Mouse (Mus musculus): ENCODE data around the gene Dlk2. TPM values are rescaled to one million over a fixed set of nuclear protein-coding genes. Genes with fewer than 3 reads are reported as not detected.

The Dlk2 gene
- polyA plus RNA-seq, 1 experiment, result 0.50 TPM

DNA sequence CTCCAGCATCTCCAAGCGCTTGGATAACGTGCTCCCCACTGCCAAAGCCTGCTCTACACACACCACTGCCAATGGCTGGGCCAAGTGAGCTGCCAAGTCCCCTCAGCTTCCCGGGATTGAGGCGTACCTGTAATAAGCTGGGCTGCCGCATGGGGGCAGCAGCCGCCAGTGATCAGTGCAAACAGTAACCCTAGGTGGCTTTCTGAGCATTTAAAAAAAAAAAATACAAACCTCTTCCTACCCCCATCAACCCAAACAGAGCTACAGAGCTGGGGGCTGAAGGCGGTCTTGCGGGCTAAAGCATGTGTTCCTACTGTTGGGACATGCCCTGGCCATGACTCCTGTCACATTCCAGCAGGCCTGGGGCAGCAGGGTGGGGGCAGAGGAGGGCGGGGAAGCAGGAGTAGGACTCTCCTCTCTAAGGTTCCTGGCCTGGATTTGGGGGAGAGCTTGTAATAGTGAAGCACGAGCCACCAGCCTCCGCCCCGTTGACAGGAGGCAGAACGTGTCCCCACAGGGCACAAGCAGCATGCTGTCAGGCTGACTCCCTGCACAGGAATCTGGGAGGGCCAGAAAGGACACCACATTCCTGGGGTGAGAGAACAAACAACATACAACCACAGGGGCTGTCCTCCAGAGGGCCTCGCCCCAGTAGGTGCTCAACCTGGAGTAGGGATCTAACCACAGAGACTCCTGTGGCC lies 31.2 kb upstream of the Dlk2 start:
- DNase-seq (ENCODE audit: low read depth in 1 of 2, low spot score in 2 of 2), result peak in 1 of 2 experiments; percentile 57
- H3K36me3 ChIP-seq (ENCODE audit: control insufficient read depth, insufficient read depth, low read length), result peaks cover 23% of the 10 kb centered on the region
- H3K4me3 ChIP-seq (ENCODE audit: extremely low read depth, insufficient read depth, insufficient read length), result no peak overlapping the region
- TF ChIP-seq POLR2A (IDR thresholded peaks at IDR 0.05; ENCODE audit: low read depth, low read length) (no peak), CTCF (IDR thresholded peaks at IDR 0.05; ENCODE audit: extremely low read depth, insufficient read depth, insufficient read length, insufficient replicate concordance) (peak; percentile 84; the same call in 1 of the 2 replicates)
- no peak overlapping the region for H3K27ac ChIP-seq (ENCODE audit: insufficient read depth, low read length)
- H3K4me1 ChIP-seq (ENCODE audit: control insufficient read depth, insufficient read depth, insufficient read length), result no peaks in the 10 kb centered on the region
- 46% methylated on average over 14 of the region's 14 CpGs for WGBS
- no peaks in the 10 kb centered on the region for H3K27me3 ChIP-seq (ENCODE audit: control insufficient read depth, insufficient read depth, low read length)

DNA sequence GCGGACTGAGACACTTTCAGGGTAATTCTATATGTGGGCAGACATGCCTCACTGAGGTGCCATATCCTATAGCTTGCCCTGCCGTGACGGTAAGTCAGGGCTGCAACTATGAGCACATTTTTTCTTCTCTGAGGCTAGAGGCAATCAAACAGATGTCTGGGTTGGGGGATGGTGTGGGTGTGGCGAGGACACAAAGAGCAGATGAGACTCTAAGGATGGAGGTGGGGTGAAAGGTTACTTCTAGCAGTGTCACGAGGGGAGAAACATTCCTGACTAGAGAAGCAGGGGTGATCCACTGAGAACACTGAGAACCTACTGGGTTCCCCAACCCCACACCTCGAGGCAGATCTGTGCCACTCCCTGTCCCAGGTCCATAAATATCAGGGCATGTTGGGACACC lies 30.2 kb upstream of the Dlk2 start:
- peaks cover 20% of the 10 kb centered on the region for H3K36me3 ChIP-seq (ENCODE audit: control insufficient read depth, insufficient read depth, low read length)
- DNase-seq (ENCODE audit: low read depth in 1 of 2, low spot score in 2 of 2), result no peak
- no peaks in the 10 kb centered on the region for H3K27me3 ChIP-seq (ENCODE audit: control insufficient read depth, insufficient read depth, low read length)
- no peaks in the 10 kb centered on the region for H3K4me1 ChIP-seq (ENCODE audit: control insufficient read depth, insufficient read depth, insufficient read length)
- WGBS, result 92% methylated on average over 6 of the region's 6 CpGs
- TF ChIP-seq POLR2A (IDR thresholded peaks at IDR 0.05; ENCODE audit: low read depth, low read length) (no peak), CTCF (IDR thresholded peaks at IDR 0.05; ENCODE audit: extremely low read depth, insufficient read depth, insufficient read length, insufficient replicate concordance) (no peak)
- H3K4me3 ChIP-seq (ENCODE audit: extremely low read depth, insufficient read depth, insufficient read length), result no peak overlapping the region
- H3K27ac ChIP-seq (ENCODE audit: insufficient read depth, low read length), result no peak overlapping the region

DNA sequence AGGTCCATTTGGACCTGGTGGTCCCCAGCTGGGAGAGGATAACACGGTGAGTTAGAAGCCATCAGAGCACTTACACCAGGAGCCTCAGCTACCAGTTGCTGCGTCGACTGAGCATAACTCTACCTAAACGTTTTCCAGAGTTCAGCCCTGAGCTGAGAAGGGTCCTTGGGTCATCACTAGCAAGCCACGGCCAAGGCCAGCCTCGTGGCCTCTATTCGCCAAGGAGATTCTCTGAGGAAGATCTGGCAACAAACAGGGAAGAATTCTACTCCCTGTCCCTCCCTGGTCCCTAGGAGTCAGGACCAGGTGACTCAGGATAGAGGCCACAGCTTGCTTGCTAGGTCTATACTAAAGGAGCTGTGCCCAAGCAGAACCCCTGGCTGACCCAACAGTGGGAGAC lies 29.7 kb upstream of the Dlk2 start:
- TF ChIP-seq POLR2A (IDR thresholded peaks at IDR 0.05; ENCODE audit: low read depth, low read length) (no peak), CTCF (IDR thresholded peaks at IDR 0.05; ENCODE audit: extremely low read depth, insufficient read depth, insufficient read length, insufficient replicate concordance) (no peak)
- H3K4me3 ChIP-seq (ENCODE audit: extremely low read depth, insufficient read depth, insufficient read length), result no peak overlapping the region
- no peaks in the 10 kb centered on the region for H3K4me1 ChIP-seq (ENCODE audit: control insufficient read depth, insufficient read depth, insufficient read length)
- 90% methylated on average over 7 of the region's 7 CpGs for WGBS
- DNase-seq (ENCODE audit: low read depth in 1 of 2, low spot score in 2 of 2), result no peak
- H3K27ac ChIP-seq (ENCODE audit: insufficient read depth, low read length), result no peak overlapping the region
- peaks cover 17% of the 10 kb centered on the region for H3K36me3 ChIP-seq (ENCODE audit: control insufficient read depth, insufficient read depth, low read length)
- no peaks in the 10 kb centered on the region for H3K27me3 ChIP-seq (ENCODE audit: control insufficient read depth, insufficient read depth, low read length)

DNA sequence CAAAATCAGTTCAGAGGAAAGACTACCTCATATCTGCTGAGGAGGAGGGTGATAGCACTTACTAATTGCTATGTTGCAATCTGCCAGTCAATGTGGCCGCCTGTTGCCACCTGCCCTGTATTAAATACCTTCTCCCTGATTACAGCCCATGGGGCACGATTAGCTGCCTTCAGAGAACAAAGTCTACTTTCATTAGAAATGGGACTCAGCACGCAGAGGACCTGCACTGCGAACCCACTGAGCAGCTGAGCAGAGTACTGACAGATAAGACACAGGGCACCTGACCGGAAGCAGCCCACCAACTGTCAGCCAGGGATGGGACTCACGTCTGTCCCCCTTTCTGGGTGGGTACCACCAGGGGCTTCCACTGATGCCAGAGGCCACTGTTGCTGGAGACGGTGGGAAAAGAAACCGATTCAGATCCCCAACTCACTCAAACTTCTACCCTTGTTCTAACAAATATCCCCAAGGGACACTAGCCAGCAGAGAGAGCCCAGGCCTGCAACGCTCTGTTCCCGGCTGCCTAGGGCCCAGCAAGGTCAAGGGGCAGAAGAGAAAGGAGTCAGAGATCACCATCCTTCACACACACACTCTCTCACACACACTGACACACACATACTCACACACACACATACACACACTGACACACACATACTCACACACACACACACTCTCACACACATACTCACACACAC lies 29.0 kb upstream of the Dlk2 start:
- Histone ChIP-seq H3K4me3 (ENCODE audit: extremely low read depth, insufficient read depth, insufficient read length) (no peak overlapping the region), H3K27me3 (ENCODE audit: control insufficient read depth, insufficient read depth, low read length) (no peaks in the 10 kb centered on the region), H3K36me3 (ENCODE audit: control insufficient read depth, insufficient read depth, low read length) (peaks cover 14% of the 10 kb centered on the region), H3K27ac (ENCODE audit: insufficient read depth, low read length) (no peak overlapping the region), H3K4me1 (ENCODE audit: control insufficient read depth, insufficient read depth, insufficient read length) (no peaks in the 10 kb centered on the region)
- 95% methylated on average over 10 of the region's 10 CpGs for WGBS
- no peak for DNase-seq (ENCODE audit: low read depth in 1 of 2, low spot score in 2 of 2)
- TF ChIP-seq CTCF (IDR thresholded peaks at IDR 0.05; ENCODE audit: extremely low read depth, insufficient read depth, insufficient read length, insufficient replicate concordance), result no peak
- no peak for TF ChIP-seq POLR2A (IDR thresholded peaks at IDR 0.05; ENCODE audit: low read depth, low read length)

DNA sequence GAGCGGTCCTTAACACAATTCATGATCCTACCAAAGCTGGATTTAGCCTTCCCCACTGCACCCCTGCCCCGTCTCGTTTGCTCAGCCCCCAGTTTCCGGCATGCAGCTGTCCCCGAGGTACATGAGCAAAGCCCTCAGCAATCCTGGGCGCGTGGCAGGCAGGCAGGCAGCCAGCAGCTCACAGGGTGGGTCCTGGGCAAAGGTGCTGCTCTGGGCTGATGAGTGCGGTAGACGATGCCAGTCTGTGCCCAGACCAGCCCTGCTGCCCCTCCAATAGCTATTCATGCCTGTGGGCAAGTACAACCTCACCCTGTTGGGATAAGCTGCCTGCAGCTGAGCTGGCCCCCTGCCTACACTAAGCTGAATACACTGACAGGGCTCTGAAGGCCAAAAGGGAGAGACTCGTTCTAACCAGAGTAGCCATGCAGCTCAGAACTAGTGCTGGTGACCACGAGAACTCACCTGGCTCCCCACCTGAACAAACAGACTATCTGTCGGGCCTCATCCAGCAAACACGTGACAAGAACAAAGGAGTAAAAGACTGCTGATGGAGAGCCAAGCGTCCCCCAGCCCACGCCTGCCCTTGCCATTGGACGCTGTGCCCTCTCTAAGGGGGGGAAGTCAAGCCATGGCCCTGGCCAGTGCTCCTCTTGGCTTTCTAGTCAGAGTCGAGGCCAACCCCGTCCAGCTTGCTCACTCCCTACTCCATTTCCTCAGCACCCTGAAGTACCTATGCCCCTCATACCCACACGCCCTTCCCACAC lies 27.3 kb upstream of the Dlk2 start:
- Histone ChIP-seq H3K27me3 (ENCODE audit: control insufficient read depth, insufficient read depth, low read length) (no peaks in the 10 kb centered on the region), H3K4me1 (ENCODE audit: control insufficient read depth, insufficient read depth, insufficient read length) (no peaks in the 10 kb centered on the region), H3K4me3 (ENCODE audit: extremely low read depth, insufficient read depth, insufficient read length) (no peak overlapping the region), H3K27ac (ENCODE audit: insufficient read depth, low read length) (no peak overlapping the region), H3K36me3 (ENCODE audit: control insufficient read depth, insufficient read depth, low read length) (peaks cover 9% of the 10 kb centered on the region)
- TF ChIP-seq CTCF (IDR thresholded peaks at IDR 0.05; ENCODE audit: extremely low read depth, insufficient read depth, insufficient read length, insufficient replicate concordance) (no peak), POLR2A (IDR thresholded peaks at IDR 0.05; ENCODE audit: low read depth, low read length) (no peak)
- DNase-seq (ENCODE audit: low read depth in 1 of 2, low spot score in 2 of 2), result no peak
- WGBS, result 96% methylated on average over 19 of the region's 19 CpGs

DNA sequence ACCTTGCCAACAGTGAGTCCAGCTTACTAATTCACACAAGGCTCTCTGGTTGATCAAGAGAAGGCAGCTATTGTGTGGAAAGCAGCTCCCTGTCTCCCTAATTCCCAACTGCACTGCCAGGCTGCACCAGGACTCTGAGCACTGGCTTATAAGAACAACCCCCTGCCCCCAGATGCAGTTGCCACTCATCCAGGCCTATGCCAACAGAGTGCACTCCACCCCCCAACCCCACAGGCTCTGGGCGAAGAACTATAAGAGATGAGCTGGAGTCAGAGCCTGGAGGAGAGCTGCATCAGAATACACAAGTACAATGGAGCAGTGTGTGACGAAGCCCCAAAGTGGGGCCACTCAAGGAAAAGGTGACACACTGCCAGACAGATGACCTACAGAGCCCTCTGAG lies 25.2 kb upstream of the Dlk2 start:
- Histone ChIP-seq H3K36me3 (ENCODE audit: control insufficient read depth, insufficient read depth, low read length) (peaks cover 11% of the 10 kb centered on the region), H3K4me3 (ENCODE audit: extremely low read depth, insufficient read depth, insufficient read length) (no peak overlapping the region), H3K27me3 (ENCODE audit: control insufficient read depth, insufficient read depth, low read length) (no peaks in the 10 kb centered on the region), H3K27ac (ENCODE audit: insufficient read depth, low read length) (no peak overlapping the region), H3K4me1 (ENCODE audit: control insufficient read depth, insufficient read depth, insufficient read length) (no peaks in the 10 kb centered on the region)
- DNase-seq (ENCODE audit: low read depth in 1 of 2, low spot score in 2 of 2), result no peak
- 91% methylated on average over 2 of the region's 2 CpGs for WGBS
- TF ChIP-seq POLR2A (IDR thresholded peaks at IDR 0.05; ENCODE audit: low read depth, low read length) (no peak), CTCF (IDR thresholded peaks at IDR 0.05; ENCODE audit: extremely low read depth, insufficient read depth, insufficient read length, insufficient replicate concordance) (no peak)
